Mouse (Mus musculus) erythroid progenitor cell, adult 5-6 weeks (primary cell): ENCODE data around the gene Rflnb. TPM values are rescaled to one million over a fixed set of nuclear protein-coding genes. Genes with fewer than 3 reads are reported as not detected.

Experiments used
- ATAC-seq: replicated peaks from 2 replicates; pipeline ENCODE4 v1.8.0; 2016; ENCODE audit warnings: moderate number of reproducible peaks, mild to moderate bottlenecking, moderate TSS enrichment, inconsistent platforms; ENCODE audit not compliant: poor library complexity, low FRiP score, severe bottlenecking
- total RNA-seq, 2 experiments: library from RNA; stranded (forward) in 1 of 2; stranded (reverse) in 1 of 2; fragments of 150-400 nt in 1 of 2; fragments of 186-747, 209-891 nt in 1 of 2; gene quantifications; 2 replicates each; pipeline versions ENCODE4 v1.2.3 to v1.2.4; 2015 to 2017; ENCODE audit warnings: low replicate concordance in 2 of 2

Rflnb gene
- total RNA-seq (2015; ENCODE audit: low replicate concordance) (8.8 and 11.5 TPM in 2 replicates), total RNA-seq (2017; ENCODE audit: low replicate concordance) (6.7 and 7.2 TPM in 2 replicates)

DNA sequence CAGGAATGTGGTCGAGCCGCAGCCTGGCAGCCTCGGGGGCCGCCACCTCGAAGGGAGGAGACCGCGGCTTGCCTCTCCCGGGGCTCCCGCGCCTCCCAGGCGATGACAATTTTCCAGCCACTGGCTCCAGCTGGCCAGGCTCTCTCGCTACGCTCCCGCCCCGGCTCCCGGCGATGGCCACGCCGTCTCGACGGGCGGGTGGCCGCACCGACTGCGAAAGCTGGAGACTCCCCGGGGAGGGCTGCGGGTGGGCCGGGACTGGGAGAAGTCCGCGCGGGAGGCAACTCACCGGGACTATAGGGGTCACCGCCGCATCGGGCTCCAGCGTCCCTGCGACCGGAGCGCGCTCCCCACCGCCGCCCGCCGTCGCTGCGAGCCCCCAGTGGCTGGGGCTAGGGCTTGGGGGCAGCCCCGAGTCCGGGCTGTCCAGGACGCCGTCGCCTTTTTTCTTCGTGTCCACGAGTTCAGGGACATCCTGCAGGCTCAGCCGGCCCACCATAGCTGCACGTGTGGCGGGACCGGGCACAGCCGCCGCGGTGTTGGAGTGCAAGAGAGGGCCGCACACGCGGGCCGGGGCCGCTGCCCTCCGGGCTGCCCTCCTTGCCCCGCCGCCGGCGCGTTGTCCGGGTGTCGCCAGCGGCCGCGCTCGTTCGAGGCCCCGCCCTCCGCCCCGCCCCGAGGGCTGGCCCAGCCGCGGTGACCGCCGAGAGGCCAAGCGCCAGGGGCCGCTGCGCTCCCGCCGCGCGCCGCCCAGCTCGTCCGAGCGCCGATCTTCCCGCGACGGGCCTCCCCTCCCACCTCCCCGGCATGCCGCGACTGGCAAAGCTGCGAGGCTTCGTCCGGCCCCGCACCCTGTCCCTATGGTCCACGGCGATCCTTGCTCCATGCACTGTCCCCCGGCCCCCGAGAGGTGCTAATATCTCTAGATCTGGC lies at the start of gene Rflnb:
Rflnb (minus strand) TSS at position 644 of the 933 bp plus-strand sequence.
- peak; percentile 89 for ATAC-seq

DNA sequence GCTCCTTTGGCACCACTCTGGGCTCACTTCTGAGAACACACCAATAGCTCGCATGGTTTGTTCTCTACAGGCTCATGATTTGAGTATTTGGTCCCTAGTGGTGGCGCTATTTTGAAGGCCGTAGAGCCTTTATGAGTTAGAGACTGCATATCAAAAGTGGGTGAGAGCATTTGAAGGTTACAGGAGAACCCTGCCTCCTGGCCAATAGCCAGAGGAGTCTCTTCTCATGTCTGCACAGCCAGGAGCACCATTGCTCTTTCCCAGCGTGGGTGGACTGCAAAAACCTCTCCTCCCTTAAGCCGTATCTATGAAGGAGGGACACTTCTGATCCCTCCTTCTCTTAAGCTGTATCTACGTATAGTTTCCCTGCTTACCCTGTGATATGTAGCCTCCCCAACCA lies 49.8 kb upstream of the Rflnb start:
- ATAC-seq, result no peak

DNA sequence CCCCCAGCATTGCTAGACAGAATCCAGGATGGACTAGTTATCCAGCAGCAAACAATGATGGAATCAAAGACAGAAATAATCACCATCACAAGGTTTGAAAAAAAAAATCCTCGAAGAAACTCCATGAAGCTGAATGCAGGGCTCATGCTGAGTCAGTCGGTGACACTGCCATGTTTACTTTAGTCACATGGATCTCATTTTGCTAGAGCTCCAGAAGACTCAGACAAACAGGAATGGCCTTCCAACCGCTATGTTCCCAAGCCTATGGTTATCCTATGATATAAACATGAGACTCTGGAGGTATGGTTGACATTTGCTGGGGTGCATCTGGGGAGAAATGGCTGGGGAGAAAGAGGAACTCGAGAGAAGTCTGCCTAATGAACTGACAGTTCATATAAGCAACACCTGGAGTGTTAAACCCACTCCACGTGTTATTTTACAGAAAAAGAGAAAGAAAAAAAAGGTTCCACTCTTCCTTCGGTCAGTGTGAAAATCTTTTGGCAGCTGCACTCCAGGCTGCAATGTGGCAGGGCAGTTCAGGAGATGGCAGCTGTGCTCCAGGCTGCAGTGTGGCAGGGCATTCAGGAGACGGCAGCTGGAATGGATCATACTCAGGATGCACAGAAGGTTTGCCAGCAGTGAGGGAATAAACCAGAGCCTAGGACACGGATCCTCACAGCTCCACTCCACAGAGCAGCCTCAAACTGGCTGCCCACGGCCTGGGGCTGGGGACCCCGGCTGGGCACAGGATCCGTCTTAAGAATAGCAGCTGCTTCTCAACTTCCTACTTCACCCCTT lies 46.9 kb upstream of the Rflnb start:
- no peak for ATAC-seq

DNA sequence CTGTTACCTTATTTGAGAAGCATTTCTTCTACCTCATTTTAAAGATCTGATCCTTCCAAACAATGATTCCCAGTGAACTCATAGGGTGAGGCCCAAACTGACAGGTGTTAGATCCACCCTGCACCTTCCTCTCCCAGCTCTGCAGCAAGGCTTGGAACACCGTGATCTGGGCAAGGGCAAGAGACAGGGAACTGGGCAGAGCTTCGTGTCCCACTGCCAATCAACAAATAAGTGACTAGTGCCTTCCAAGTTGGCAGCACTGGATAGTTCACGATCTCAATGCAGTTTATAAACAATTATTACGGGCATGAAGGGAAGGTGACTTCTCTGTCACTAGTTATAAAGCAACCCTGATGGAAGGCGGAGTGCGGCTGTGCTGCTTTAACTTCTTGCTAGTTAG lies 42.2 kb upstream of the Rflnb start:
- ATAC-seq, result no peak

DNA sequence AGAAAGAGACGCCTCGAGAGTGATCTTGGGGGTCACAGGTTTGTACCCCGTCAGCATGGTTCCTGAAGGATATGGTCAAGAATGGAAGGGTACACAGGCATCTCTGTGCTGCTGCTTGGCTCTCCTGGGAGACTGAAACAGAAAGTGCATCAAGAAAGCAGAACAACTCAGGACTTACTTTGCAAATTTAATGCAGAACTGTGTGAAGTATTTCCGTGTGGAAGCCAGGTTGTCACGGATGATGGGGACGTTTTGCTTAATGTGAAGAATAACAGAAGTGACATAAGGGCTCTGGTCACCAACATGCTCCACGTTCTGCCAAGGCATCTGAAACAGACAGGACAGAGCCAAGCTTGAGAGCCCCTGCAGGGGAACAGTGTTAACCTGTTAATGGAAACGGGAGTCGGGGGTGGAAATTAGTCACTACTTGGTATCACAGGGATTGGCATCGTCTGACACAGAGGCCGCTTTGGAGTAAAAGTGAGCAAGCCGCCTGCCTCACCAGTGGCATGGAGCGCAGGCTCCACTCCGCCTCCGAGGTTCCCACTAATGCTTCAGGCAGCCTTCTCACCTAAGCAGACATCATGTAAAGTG lies 39.1 kb upstream of the Rflnb start:
- no peak for ATAC-seq

DNA sequence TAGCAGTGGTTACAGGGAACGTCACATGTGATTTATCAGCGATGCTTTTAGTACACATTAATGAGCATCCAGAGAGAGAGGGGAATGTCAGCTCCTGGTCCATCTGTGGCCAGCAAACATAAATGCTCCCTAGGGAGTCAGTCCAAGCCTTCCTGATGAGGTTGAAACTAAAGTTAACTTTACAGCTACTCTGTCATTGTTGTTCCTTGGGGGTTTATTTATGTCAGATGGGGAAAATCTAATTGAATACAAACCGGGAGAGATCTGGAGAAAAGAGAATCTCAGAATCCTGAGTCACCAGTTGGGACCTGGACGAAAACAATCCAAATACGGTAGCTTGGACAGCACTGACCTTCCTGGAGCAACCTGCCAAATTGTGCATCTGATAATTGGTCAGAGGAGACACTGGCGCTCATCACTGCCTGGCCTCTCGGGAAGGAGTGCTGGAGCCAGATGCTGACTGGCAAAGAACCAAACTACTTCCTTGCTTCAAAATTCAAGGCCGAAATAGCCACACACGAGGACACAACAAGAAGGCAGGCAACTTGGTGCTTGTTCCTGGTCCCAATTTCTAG lies 38.0 kb upstream of the Rflnb start:
- ATAC-seq, result no peak

DNA sequence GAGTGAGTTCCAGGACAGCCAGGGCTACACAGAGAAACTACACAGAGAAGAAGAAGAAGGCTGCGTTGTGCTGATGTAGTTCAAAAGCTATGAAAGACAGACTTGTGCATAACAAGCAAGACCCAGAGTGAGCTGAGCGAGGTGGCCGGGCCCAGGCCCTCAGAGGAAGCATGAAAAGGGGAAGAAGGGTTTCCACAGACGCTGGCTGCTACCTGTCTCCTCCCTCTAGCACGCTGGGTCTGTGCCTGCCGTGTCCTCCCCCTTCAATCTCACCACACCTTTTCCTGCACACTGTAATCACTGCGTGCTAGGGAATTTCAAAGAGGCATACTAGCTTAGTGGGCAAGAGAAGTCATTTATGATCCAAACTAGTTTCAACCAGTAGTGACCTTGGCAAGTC lies 36.8 kb upstream of the Rflnb start:
- no peak for ATAC-seq

DNA sequence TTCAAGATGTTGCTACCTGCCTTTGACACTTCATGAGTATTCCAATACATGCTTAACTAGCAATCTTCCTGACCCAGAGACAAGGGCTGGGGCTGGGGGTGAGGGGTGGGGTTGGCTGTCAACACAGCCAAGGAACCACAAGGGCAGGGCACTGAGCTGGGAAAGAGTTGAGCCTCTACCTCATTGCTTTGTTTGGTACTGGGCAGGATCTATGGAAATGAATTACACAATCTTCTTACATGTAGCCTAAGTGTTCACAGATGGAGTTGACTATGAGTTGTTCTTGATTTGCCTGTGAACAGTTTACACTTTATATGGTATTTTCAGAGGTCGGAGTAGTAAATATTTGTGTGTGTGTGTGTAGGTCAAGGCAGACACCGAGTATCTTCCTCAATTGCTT lies 33.3 kb upstream of the Rflnb start:
- no peak for ATAC-seq

DNA sequence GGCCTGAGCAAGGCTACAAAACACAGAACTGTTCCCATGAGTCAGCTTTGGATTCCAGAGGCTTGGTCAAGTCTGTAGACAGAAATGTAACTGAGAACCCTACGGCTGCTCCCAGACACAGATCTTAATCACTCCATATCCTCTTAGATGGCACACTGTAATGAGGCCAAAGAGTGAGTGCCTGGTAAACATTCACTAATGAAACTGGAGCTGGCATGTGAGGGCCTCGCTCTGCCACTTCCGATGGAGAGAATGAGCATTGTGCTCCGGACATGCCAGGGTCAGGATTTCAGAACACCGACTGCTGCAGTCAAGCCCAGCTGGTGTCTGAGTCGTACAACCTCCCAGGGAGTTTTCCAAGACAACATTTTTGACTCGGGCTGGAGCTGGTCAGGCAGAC lies 32.4 kb upstream of the Rflnb start:
- ATAC-seq, result no peak

DNA sequence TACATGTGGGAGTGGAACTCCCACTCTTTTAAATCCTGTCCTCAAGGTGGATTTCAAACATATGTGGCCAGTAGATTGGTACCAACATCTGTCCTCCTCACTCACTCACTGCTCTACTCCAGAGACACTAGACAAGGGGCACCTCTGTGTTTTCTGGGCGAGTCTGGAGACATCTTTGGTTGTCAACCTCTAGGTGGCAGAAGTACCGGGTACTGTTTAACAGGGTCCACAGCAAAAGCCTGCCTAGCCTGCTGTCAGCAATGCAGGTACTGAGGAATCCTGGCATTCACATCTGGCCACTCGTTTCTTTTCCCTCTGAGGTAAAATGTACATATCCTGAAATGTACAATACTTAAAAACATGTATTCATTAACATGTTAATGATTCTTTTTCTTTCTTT lies 28.9 kb upstream of the Rflnb start:
- no peak for ATAC-seq

DNA sequence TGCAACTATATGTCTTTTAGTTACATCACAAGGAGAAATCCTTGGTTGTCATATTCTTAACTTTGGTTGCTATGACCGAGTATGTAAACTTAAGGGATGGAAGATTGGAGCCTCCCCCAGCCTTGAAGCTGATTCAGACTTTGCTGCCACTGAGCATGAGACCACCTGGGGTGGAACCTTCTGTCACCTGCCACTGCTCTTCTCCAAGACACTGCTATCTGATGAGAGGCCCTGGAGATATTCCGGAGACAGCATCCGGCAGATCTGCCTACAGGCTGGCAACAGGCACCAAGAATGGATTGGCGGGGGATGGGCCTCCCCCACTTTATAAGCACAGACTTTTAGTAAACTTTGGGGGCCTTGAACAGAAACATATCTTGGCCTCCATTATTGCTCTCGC lies 24.9 kb upstream of the Rflnb start:
- ATAC-seq, result no peak

DNA sequence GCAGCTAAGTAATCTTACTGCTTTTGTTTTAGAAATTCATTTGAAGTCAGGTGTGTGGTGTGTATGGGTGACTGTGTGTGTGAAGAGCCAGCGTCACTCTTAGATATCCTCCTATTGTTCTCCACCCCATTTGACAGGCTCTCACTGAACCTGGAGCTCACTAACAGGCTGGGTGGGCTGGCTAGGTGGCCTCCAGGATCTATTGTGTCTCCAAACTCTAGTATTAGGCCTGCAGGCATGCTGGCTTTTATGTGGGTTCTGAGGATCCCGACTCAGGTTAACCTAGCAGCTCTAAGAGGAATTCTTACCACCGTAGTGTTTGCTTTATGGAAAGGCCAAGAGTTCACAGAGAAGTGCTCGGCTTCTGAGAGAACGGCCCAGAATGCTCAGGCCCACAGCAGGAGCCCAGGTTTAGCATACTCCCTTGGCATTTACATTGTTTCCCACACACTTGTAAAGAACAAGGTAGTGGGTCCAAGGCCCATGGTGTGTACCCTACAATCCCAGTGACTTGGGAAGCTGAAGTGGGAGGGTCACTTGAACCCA lies 23.5 kb upstream of the Rflnb start:
- no peak for ATAC-seq

DNA sequence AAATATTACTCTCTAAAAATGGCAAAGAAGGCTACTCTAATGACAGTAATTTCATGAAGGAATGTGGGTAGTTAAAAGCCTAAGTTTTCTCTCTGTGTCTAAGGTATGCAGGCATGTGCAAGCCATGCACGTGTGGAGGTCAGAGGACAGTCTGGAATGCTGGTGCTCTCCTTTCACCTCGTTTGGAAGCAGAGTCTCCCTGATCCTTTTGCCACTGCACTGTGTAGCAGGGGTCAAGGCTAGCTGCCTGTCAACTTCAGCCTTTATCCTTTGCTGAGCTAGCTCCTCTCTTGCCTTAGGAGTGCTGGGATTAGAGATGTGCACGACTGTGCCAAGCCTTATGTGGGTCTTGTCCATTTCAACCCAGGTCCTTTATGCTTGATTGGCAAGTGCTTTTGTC lies 22.9 kb upstream of the Rflnb start:
- ATAC-seq, result no peak

DNA sequence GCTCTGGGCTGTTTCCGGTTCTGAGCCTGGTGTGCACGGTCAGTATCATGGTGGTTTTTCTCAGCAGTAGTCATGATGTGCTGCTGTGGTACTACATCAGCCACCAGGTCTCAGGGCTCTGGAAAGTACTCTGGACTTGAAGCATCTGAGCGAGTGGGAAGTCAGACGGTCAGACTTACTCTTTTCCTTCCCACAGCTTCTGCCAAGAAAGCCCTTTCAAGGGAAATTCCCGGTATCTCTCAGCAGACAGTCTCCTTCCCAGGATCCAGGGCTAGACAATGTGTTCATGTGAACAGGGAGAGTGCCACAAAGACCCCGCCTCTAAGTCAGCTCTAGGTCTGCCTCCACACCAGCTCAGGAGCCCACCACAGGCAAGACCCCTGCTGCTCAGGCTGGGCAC lies 17.8 kb upstream of the Rflnb start:
- no peak for ATAC-seq

DNA sequence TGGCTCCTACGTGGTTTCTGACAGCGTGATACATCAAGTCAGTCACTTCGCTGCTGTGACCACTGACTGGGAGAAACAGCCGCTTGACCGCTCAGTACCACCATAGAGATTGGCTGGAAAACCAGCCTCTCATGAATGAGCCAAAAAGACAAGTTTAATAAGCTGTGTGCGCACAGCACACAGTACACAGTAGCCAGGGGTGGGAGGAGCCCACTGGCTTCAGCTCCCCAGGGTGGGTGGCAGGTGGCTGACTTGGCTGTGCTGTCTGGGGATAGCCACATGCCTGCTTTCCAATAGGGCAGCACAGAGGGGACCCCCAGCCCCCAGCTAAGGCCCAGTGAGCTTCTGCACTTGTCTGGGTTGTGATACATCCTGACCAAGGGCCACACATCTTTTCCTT lies 16.9 kb upstream of the Rflnb start:
- ATAC-seq, result no peak

DNA sequence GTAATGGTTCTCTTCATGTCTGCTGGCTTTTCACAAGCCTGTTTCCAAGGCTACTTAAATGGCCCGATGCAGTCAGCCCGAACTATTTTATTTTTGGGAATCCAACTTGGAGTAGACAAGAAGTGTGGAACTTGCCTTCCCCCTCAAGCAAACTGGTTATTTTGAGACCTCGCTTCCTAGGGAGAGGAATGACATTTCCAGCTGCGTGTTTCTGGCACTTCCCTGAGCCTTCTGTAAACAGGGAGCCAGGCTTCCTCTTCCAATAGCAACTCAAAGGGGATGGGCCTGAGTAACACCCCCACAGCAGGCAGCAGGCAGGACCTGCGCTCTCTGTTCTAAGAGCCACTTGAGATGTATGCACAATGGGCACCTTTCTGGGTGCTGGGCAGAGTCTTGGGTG lies 15.3 kb upstream of the Rflnb start:
- ATAC-seq, result no peak

DNA sequence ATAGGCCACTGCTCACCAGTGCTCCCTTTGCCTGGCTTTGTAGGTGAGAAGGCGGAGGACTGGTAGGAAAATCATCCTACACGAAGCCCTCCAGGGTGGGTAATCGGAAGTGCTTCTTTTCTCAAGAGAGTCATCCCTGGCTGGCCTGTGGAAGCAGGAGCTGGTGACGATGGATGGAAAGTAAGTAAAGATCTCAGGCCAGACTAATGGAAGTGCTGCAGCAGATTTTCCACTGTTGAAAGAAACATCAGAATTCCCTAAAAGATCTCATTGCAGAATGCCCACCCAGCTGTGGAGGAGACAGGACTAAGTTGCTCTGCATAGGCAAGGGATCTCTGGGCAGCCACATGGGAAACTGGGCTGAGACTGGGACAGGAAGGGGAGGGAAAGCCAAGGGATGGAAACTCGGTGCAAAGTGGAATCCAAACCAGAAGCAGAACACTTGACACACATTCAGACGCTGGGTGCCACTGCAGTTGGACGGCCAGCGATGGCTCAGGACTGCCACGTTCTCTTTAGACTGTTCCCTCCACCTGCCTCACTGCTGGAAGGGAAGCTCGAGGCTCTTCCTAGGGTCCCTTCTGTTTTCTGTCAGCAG lies 14.6 kb upstream of the Rflnb start:
- ATAC-seq, result no peak

DNA sequence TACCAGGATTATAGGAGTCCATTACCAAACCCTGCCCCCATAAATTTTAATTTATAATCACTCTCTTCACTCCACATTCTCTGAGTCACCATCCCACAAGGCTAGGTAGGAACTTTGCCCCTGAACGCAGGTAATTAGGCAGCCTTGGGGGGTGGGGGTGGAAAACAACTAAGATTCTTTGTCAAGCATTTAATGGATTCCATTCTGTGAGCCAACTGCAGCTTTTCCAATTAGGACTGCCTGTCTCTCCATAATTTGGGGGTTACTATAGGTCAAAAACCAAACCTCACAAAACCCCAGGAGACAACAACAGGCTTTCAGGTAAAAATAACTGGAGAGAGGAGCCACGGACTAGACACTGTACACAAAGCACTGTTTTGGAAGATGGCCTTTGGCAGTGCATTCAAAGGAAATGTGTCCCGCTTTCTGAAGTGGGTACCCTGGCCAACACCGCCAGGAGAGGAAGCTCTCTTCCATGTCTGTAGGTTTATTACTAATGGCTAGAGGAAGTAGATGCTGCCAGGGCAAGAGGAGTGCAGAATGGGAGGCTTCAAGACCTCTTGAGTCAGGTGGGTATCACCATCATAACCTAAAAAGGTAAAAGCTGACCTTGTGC lies 13.3 kb upstream of the Rflnb start:
- no peak for ATAC-seq

DNA sequence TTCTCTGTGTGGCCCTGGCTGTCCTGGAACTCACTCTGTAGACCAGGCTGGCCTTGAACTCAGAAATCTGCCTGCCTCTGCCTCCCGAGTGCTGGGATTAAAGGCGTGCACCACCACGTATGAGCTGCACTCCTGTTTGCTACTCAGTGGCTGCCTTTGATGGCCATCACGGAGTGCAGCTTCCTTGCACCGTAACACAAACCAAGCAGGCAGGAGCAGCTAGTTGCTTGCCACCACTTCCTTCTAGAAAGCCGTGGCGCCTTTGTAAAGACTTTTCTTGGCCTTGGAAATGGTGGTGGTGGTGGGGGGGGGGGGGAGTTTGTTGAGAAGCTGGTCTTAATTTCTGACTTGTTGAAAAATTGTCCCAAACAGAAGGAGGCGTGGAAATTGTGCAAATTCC lies 12.5 kb upstream of the Rflnb start:
- no peak for ATAC-seq
